27 mouse cellular contexts compared by ENCODE assay signal in genomic region chr3:97039721-97040120, GRCm38 (mm10).
A peak's percentile ranks its signal among the peaks of the same experiment; 100 is the strongest.
DNase-seq lines count a peak whose midpoint lies in the region; ATAC-seq and TF ChIP-seq lines count a peak whose summit lies in the region.
"Had no signal": no experiment of that assay in that cellular context is flagged by ENCODE, and none has a peak within 500 bp of the region (broad histone marks: within the 10 kb centered on the region; RNA-seq: fewer than 3 reads in every experiment).

No protein-coding gene starts in this region.

- no peak overlapping the region for H3K4me3 ChIP-seq in heart, embryonic 13.5 days
- H3K4me3 ChIP-seq in heart, embryonic 11.5 days (ENCODE audit: low read depth, low read length), result no peak overlapping the region
- no peak overlapping the region for H3K4me3 ChIP-seq in lung, adult 2 months (replicated peaks; ENCODE audit: extremely low read depth, low read depth, low read length)
- H3K4me3 ChIP-seq: embryonic facial prominence, embryonic 10.5 days; embryonic facial prominence, embryonic 15.5 days; forebrain, embryonic 13.5 days; hindbrain, embryonic 12.5 days; layer of hippocampus, adult 2 months; limb, embryonic 13.5 days; myocyte; neural tube, embryonic 12.5 days had no signal

- no peak for TF ChIP-seq POLR2A in lung, adult 2 months (IDR thresholded peaks at IDR 0.05; ENCODE audit: borderline replicate concordance, extremely low read depth, low read depth, low read length)

- H3K27me3 ChIP-seq in heart, embryonic 13.5 days (replicated peaks), result peaks cover 41% of the 10 kb centered on the region
- H3K27me3 ChIP-seq in heart, embryonic 11.5 days (ENCODE audit: control insufficient read depth, insufficient read depth, low read length), result no peaks in the 10 kb centered on the region
- H3K27me3 ChIP-seq: embryonic facial prominence, embryonic 15.5 days; forebrain, embryonic 13.5 days; hindbrain, embryonic 12.5 days; limb, embryonic 13.5 days; neural tube, embryonic 12.5 days; Patski had no signal

- peaks cover 66% of the 10 kb centered on the region for H3K4me1 ChIP-seq in heart, embryonic 13.5 days
- H3K4me1 ChIP-seq in heart, embryonic 11.5 days (ENCODE audit: control insufficient read depth, insufficient read depth, low read length), result peaks cover 31% of the 10 kb centered on the region
- H3K4me1 ChIP-seq in lung, adult 2 months (ENCODE audit: control insufficient read depth, insufficient read depth, low read length), result peaks cover 9% of the 10 kb centered on the region
- H3K4me1 ChIP-seq: embryonic facial prominence, embryonic 15.5 days; hindbrain, embryonic 12.5 days; neural tube, embryonic 12.5 days had no signal

- no peak for TF ChIP-seq CTCF in lung, adult 2 months (IDR thresholded peaks at IDR 0.05; ENCODE audit: insufficient read depth, low read length)

- ATAC-seq in heart, embryonic 13.5 days (ENCODE audit: extremely low read depth, insufficient number of reproducible peaks, low FRiP score, low TSS enrichment), result no peak
- ATAC-seq in heart, embryonic 11.5 days (replicated peaks; ENCODE audit: insufficient number of reproducible peaks, low FRiP score, low TSS enrichment), result no peak
- ATAC-seq: forebrain, embryonic 13.5 days; Patski had no signal

- peak; percentile 22 to 36 for DNase-seq in lung, adult 18-20 months
- DNase-seq in lung, adult 2 months, result no peak
- peak; percentile 45 for DNase-seq in lung, postnatal 25 days (ENCODE audit: low spot score)
- no peak for DNase-seq in ovary, postnatal 14 days (ENCODE audit: low spot score)
- DNase-seq in right cerebral cortex, postnatal 36 days (ENCODE audit: low spot score in 2 of 2), result no peak
- DNase-seq: adrenal gland, postnatal 10 days; cerebellum, adult 8-10 months; cerebellum, postnatal 25 days; gastrocnemius, postnatal 14 days; heart, postnatal 14 days; kidney, adult 11 months; kidney, postnatal 25 days; thymus, adult 2 months; thymus, postnatal 36 days had no signal

- 0 out of 2 replicates have a peak overlapping the region, but pooled peaks have one; percentile 6 for H3K4me2 ChIP-seq in heart, embryonic 13.5 days
- H3K4me2 ChIP-seq in heart, embryonic 11.5 days, result no peak overlapping the region
- H3K4me2 ChIP-seq: embryonic facial prominence, embryonic 15.5 days; forebrain, embryonic 13.5 days; hindbrain, embryonic 12.5 days; limb, embryonic 13.5 days; liver, embryonic 11.5 days; midbrain, embryonic 11.5 days; neural tube, embryonic 12.5 days had no signal

- H3K9ac ChIP-seq in heart, embryonic 13.5 days, result no peak overlapping the region
- no peak overlapping the region for H3K9ac ChIP-seq in heart, embryonic 11.5 days (ENCODE audit: low read depth, low read length)
- H3K9ac ChIP-seq: embryonic facial prominence, embryonic 15.5 days; forebrain, embryonic 13.5 days; hindbrain, embryonic 12.5 days; limb, embryonic 13.5 days; neural tube, embryonic 12.5 days had no signal

- H3K9me3 ChIP-seq in heart, embryonic 13.5 days, result no peaks in the 10 kb centered on the region
- H3K9me3 ChIP-seq in heart, embryonic 11.5 days (replicated peaks; ENCODE audit: control insufficient read depth, low read length), result no peaks in the 10 kb centered on the region
- H3K9me3 ChIP-seq: embryonic facial prominence, embryonic 10.5 days; embryonic facial prominence, embryonic 15.5 days; forebrain, embryonic 13.5 days; hindbrain, embryonic 12.5 days; limb, embryonic 13.5 days; neural tube, embryonic 12.5 days had no signal

- peak overlapping the region; percentile 71 for H3K27ac ChIP-seq in heart, embryonic 13.5 days (replicated peaks)
- no peak overlapping the region for H3K27ac ChIP-seq in heart, embryonic 11.5 days (ENCODE audit: low read depth, low read length)
- H3K27ac ChIP-seq: embryonic facial prominence, embryonic 10.5 days; embryonic facial prominence, embryonic 15.5 days; forebrain, embryonic 13.5 days; hindbrain, embryonic 12.5 days; layer of hippocampus, adult 2 months; limb, embryonic 13.5 days; neural tube, embryonic 12.5 days had no signal

- H3K36me3 ChIP-seq in heart, embryonic 13.5 days, result peaks cover 8% of the 10 kb centered on the region; the same call in 1 of the 2 replicates
- H3K36me3 ChIP-seq in heart, embryonic 11.5 days (ENCODE audit: control insufficient read depth, insufficient read depth, low read length), result no peaks in the 10 kb centered on the region
- H3K36me3 ChIP-seq: embryonic facial prominence, embryonic 10.5 days; embryonic facial prominence, embryonic 15.5 days; hindbrain, embryonic 12.5 days; limb, embryonic 13.5 days; neural tube, embryonic 12.5 days had no signal

- WGBS in heart, embryonic 13.5 days, result 36% methylated on average over 6 of the region's 6 CpGs
- WGBS in heart, embryonic 11.5 days (ENCODE audit: insufficient replicate concordance), result 51% methylated on average over 6 of the region's 6 CpGs
- 53% methylated on average over 6 of the region's 6 CpGs for WGBS in lung, adult 2 months

Comparison
In these comparisons a context has a peak if more than half of its experiments do, and no peak if none do; other contexts are left out.
1. DNase-seq: peak in lung, adult 18-20 months (2 of 2) and lung, postnatal 25 days (single experiment); none in lung, adult 2 months (single experiment), ovary, postnatal 14 days (single experiment) and right cerebral cortex, postnatal 36 days (0 of 2).